Mouse (Mus musculus) heart, adult 8-10 months (tissue): ENCODE data around the gene Mief1. TPM values are rescaled to one million over a fixed set of nuclear protein-coding genes. Genes with fewer than 3 reads are reported as not detected.

Source experiments
- DNase-seq: peaks from one replicate; pipeline ENCODE4 v3.0.0; 2022; ENCODE audit warnings: low spot score
- total RNA-seq, 4 experiments: library from RNA; stranded (reverse); gene quantifications; 2 replicates each; pipeline ENCODE4 v1.2.4; 2022

Gene Mief1
- 10 to 100 TPM; 27.0 to 30.7 (median 28.7) TPM for total RNA-seq

DNA sequence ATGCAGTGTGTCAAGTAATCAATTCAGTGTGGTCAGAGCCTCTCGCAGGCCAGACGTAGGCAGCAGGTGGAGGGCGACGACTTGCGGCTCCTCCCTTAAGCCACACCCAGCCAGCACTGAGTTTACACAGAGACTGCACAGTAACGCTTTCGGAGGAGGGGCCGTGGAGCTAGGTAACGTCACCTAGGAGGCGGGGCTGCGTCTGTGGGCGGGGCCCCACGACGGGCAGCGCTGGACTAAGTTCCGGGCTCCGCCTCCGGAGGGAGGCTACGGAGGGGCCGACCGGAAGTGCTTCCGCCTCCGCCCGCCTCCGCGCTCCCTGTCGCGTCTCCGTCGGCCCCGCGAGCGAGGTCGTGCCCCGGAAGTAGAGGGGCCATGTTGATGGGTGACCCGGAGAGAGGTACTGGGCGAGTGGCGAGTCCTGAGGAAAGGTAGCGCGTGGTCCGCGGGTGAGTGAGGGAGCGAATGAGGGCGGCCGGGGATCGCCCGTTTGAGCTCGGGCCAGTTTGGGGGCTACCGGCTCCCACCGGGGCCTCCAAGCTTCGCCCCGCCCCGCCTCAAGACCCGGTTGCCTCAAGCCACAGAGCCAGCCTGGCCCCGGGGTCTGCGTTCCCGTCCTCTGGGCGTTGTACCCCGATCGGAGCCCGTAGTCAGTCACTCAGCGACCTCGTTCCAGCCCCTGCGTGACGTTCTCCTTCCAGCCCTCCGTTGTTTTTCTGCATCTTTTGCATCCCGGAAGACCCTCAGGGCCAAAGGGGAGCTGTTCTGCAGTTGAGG, at the start of gene Mief1:
TSS of gene Mief1 (plus strand) at position 286 of the 777 bp plus-strand sequence.
- DNase-seq = peak; percentile 95

GRCm38 (mm10) chr15:80188927-80189326, 44.9 kb upstream of the Mief1 start:
- no peak for DNase-seq

DNA sequence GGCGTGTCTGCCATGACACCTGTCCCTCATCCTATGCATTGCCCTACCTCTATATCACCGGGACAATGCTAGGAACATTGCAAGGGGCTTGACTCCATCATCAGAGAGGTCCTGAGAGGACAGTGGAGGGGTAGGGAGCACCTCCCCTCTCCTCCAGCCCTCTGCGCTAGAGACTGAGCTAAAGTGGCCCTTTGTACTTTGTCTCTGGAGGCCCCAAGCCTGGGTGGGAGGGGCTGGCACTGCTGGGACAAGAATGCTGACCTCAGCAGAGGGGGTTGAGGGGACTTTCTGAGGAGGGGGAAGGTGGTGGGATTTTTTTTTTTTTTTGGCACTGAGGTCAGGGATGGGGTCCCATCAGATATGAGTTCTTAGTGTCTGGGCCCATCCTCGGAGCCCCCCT, 43.7 kb upstream of the Mief1 start:
- no peak for DNase-seq

DNA sequence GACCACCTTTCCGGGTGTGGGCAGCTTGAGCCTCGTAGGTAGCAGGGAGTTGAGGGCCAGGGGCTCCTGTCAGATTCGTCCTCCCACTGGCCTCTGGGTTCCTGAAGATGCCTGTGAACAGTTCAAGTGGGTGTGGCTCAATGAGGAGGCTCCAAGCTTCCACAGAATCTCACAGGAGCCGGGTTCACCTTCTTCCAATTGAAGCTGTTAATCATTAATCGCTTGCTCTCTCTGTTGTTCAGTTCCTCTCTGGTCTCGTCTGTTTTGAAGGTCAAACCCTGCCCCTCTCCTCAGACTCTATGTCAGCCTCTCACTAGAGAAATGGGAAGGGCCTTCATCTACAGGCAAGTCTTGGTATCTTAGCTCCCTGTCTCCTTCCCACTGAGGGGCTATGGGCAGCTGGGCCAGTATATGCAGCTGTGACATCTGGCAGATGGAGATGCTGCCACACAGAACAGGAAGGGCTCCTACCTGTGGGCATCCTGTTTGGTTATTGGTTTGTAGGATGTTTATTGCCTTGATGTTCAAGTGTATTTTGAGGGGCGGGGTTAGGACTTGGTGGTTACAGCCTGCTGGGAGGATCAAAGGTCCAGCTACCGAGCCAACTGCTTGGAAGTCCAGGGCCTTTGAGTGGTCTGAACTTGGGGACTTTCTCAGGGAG, 42.1 kb upstream of the Mief1 start:
- no peak for DNase-seq

GRCm38 (mm10) chr15:80192246-80192585, 41.6 kb upstream of the Mief1 start:
- no peak for DNase-seq

DNA sequence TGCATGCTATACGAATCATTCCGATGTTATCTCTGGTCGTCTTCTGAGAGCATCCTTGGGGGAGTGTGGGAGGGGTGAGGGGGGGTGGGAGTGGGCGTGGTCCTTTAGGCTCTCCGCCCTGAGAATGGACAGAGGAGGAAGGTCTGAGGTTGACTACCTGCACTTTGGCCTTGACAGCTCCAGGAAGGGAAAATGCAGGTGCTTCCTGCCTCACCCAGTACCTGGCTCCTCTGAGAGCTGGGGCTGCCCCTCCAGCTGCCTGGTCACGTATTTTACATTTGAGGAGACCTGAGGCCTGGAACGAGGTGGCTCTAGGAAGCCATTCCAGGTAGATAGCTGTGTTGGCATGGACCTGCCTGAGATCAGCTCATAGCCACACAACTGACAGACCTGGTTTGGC, 41.0 kb upstream of the Mief1 start:
- no peak for DNase-seq

DNA sequence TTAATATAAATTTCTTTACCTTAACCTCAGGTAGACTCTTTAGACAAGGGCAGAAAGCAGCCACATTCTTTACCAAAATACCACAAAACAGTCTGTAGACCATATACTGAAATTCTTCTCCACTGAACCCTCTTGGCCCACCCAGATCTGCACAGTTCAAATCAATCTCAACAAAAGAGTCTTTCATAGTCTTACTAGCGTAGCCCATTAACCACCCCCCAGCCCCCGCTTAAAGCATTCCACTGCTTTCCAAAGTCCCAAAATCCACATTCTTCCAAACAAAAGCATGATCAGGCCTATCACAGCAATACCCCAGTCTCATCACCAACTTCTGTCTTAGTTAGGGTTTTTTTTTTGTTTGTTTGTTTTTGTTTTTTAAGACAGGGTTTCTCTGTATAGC, 34.3 kb upstream of the Mief1 start:
- no peak for DNase-seq

DNA sequence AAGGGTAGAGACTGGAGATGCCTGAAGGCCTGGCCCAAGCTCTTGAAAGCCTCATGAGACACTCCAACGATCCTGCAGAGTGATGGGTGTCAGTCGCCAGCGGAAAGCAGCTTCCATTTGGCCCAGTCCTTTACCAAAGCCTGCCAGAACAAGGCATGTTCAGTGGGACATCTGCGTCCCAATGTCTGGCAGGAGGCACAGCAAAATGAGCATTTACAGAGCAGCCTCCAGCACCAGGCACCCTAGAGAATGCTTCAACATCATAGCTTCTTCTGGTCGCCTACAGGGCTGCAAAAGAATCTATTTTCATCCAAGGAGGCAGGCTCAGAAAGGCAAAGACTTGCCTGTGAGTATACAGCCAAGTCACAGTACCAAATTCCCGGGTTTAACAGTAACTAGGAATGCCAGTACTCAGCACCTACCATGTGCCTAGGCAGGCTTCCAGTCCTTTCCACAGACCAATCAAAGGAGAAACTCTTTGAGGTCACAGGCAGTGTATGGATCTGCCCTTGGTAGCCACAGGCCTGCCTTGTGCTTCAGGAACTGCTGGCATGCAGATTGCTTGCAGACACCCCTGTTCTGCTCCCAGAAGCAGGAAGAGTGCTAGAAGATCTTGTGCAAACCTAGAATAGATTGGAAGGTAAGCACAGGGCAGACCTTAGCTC, 31.6 kb upstream of the Mief1 start:
- peak; percentile 11 for DNase-seq

- no peak for DNase-seq
Observed at GRCm38 (mm10) chr15:80203406-80203805, 30.4 kb upstream of the Mief1 start.

- DNase-seq = no peak
Observed at GRCm38 (mm10) chr15:80206057-80206565, 27.7 kb upstream of the Mief1 start.

GRCm38 (mm10) chr15:80208446-80208845, 25.4 kb upstream of the Mief1 start:
- DNase-seq = no peak

GRCm38 (mm10) chr15:80213688-80214087, 20.1 kb upstream of the Mief1 start:
- no peak for DNase-seq

- no peak for DNase-seq
Observed at GRCm38 (mm10) chr15:80215716-80216479, 17.9 kb upstream of the Mief1 start.

DNA sequence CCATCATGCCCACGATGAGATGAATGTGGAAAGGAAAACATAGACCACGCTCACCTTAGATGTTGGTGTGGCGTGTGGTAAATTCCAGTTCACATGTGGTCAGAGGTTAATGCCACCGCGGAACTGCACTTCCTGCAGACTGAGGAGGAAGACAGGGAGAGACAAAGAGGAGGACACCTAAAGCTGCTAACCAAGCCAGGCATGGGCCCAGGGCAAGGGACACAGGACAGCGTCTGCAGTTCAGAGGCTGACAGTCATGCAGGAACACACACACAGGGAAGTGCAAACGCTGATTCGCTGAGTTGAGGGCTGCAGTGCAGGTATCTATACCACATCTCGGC, 17.4 kb upstream of the Mief1 start:
- DNase-seq = no peak

DNA sequence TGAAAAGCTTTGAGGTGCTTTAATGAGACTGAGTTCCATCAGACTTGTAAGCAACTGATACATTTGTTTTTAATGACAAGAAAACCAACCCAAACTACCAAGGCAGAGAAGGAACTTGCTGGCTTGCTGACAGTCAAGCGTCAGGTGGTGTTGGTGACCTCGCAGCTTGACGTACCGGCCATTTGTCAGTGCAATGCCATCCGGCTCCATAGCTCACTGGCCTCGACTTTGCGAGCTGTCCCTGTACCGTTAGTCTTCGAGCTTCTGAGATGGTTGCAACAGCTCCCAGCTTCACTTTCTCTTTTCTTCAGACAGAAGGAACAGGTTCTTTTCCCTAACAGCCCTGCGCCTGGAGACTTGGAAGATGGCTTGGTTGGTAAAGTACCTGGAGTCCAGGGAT, 16.3 kb upstream of the Mief1 start:
- no peak for DNase-seq

GRCm38 (mm10) chr15:80219211-80219610, 14.6 kb upstream of the Mief1 start:
- no peak for DNase-seq

DNA sequence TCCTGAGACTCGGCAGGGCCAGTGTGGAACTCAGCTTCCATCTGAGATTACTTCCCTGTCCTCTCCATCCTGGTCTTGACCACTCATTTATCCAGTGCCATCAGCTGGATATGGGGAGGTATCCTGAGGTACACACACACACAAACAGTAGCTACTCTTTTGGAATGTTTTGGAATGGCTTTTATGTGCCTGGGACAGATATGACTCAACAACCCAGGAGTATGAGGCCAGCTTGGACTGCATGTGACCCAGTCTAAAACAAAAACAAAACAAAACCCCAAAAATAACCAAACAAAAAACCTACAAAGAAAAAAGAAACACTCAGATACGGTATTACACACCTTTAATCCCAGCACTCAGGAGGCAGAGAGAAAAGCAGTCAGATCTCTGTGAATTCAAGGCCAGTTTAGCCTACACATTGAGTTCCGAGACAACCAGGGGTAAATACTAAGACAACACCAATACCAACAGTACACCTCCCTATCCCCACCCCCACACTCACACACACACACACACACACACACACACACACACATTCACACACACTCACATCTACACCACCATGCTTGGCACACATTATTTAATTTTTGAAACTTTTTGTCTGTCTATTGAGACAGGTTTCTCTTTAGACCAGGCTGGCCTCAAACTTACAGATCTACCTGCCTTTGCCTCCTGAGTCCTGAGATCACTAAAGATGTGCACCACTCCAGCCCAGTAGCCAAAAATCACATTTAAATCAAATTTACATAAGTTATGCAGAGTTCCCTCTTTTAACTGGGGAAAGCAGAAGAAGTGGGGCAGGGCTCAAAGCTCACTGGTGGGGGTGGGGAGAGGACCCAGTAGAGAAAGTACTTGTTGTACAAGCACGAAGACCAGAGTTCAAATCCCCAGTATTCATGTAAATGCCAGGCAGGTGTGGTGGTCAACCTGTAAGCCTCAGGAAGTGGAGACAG, 13.8 kb upstream of the Mief1 start:
- no peak for DNase-seq

DNA sequence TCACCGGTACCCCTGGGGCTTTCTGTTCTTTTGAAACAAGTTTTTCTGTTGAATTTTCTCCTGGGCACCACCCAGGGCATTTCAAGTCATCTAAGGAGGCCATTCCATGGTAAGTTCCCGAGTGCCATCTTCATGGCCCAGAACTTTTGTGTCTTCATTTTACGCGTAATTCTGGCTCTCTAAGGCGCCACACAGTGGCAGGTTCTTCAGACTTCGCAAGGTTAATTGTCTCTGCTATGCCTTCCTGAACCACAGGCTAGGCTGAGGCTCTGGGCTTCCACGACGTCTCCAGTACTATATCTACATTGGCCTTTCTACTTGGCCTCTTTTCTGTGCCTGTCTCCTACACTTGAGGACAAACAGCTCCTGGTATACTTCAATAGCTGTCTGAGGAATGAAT, 12.8 kb upstream of the Mief1 start:
- DNase-seq = no peak

- DNase-seq = no peak
Observed at GRCm38 (mm10) chr15:80223751-80224150, 10.1 kb upstream of the Mief1 start.

DNA sequence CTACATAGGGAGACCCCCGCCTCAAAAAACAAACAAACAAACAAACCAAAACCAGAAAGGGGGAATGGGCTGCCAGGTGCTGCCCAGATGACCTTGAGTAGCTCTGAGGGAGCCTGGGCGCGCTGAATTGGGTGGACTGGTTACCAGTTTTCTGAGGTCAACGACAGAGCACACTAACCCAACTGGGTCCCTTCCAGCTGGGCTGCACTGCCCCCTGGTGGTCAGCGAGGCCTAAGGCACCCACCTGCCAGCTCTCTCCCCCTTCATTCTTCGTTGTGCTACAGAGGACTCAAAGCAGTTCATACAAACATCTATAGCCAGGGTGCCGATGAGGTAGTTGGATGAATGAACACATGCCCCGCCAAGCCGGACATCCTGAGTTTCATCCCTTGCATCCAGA, 8.6 kb upstream of the Mief1 start:
- DNase-seq = peak; percentile 61

DNA sequence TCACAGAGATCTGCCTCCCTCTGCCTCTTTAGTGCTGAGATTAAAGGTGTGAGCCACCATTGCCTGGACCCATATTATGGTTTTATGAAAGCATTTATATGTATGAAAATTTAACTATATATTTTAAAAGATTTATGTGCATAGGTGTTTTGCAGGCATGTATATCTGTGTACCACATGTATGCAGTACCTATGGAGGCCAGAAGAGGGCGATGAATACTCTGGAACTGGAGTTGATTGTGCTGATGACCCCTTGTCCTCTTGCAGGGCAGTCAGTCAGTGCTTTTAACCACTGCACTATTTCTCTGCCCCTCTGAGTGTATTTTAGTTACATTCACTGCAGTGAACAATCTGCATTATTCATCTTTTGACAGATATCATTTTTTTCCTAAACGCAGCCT, 8.0 kb upstream of the Mief1 start:
- DNase-seq = no peak
